In genomic region chr1:167652336-167652735, GRCm38 (mm10) we compare ENCODE assay signal across 12 mouse cellular contexts.
"Had no signal": no experiment of that assay in that cellular context is flagged by ENCODE, and none has a peak within 500 bp of the region (broad histone marks: within the 10 kb centered on the region; RNA-seq: fewer than 3 reads in every experiment).

No protein-coding gene starts in this region.

- DNase-seq: left cerebral cortex, postnatal 4 days; liver; liver, embryonic 13.5 days; liver, postnatal 0 days; lung, adult 18-20 months; lung, adult 2 months; lung, embryonic 14.5 days; lung, postnatal 10 days; lung, postnatal 14 days; lung, postnatal 36 days; lung, postnatal 4 days; midbrain, embryonic 14.5 days had no signal
